Comparison of ENCODE assay signal across 21 mouse cellular contexts in genomic region chr10:111715172-111715571, GRCm38 (mm10).
DNase-seq lines count a peak whose midpoint lies in the region; ATAC-seq and TF ChIP-seq lines count a peak whose summit lies in the region.
"Had no signal": no experiment of that assay in that cellular context is flagged by ENCODE, and none has a peak within 500 bp of the region (broad histone marks: within the 10 kb centered on the region; RNA-seq: fewer than 3 reads in every experiment).

No protein-coding gene starts in this region.

- WGBS in lung, embryonic 14.5 days = 28% methylated on average over 6 of the region's 6 CpGs
- 39% methylated on average over 6 of the region's 6 CpGs for WGBS in intestine, embryonic 16.5 days
- WGBS in stomach, postnatal 0 days = 42% methylated on average over 6 of the region's 6 CpGs

- no peak for TF ChIP-seq EP300 in stomach, postnatal 0 days (optimal IDR thresholded peaks at IDR 0.05)

- H3K9me3 ChIP-seq in lung, embryonic 14.5 days (ENCODE audit: low read depth, low read length) = no peaks in the 10 kb centered on the region
- no peaks in the 10 kb centered on the region for H3K9me3 ChIP-seq in intestine, embryonic 16.5 days (ENCODE audit: control insufficient read depth, low read length)
- no peaks in the 10 kb centered on the region for H3K9me3 ChIP-seq in stomach, postnatal 0 days (ENCODE audit: control insufficient read depth, low read length)
- H3K9me3 ChIP-seq: forebrain, embryonic 12.5 days; heart, embryonic 15.5 days; hindbrain, embryonic 15.5 days had no signal

- H3K9ac ChIP-seq in lung, embryonic 14.5 days = no peak overlapping the region
- H3K9ac ChIP-seq in intestine, embryonic 16.5 days (ENCODE audit: low read depth, low read length) = no peak overlapping the region
- H3K9ac ChIP-seq in stomach, postnatal 0 days (ENCODE audit: low read length) = no peak overlapping the region
- H3K9ac ChIP-seq: embryonic facial prominence, embryonic 13.5 days; forebrain, embryonic 12.5 days; heart, embryonic 15.5 days; hindbrain, embryonic 15.5 days had no signal

- no peak for TF ChIP-seq CTCF in lung, embryonic 14.5 days (IDR thresholded peaks at IDR 0.05; ENCODE audit: low read depth)
- TF ChIP-seq CTCF in stomach, postnatal 0 days (IDR thresholded peaks at IDR 0.05; ENCODE audit: low read depth) = no peak

- no peaks in the 10 kb centered on the region for H3K4me1 ChIP-seq in lung, embryonic 14.5 days (ENCODE audit: insufficient read depth)
- H3K4me1 ChIP-seq in intestine, embryonic 16.5 days (ENCODE audit: control insufficient read depth, insufficient read depth, low read length) = no peaks in the 10 kb centered on the region
- H3K4me1 ChIP-seq in stomach, postnatal 0 days (replicated peaks; ENCODE audit: control insufficient read depth, insufficient read depth) = 0 out of 2 replicates have a peak, but pooled peaks cover 2% of the 10 kb centered on the region
- H3K4me1 ChIP-seq: forebrain, embryonic 12.5 days; hindbrain, embryonic 15.5 days had no signal

- H3K36me3 ChIP-seq in lung, embryonic 14.5 days (ENCODE audit: insufficient read depth) = no peaks in the 10 kb centered on the region
- no peaks in the 10 kb centered on the region for H3K36me3 ChIP-seq in intestine, embryonic 16.5 days (ENCODE audit: control insufficient read depth, insufficient read depth, low read length)
- H3K36me3 ChIP-seq in stomach, postnatal 0 days (ENCODE audit: control insufficient read depth, insufficient read depth, low read length) = no peaks in the 10 kb centered on the region
- H3K36me3 ChIP-seq: embryonic facial prominence, embryonic 13.5 days; forebrain, embryonic 12.5 days; heart, embryonic 15.5 days; hindbrain, embryonic 15.5 days had no signal

- peak; percentile 50 for DNase-seq in lung, embryonic 14.5 days
- DNase-seq in lung, postnatal 4 days = no peak
- peak; percentile 9 for DNase-seq in induced T-regulatory cell, adult 2 months (ENCODE audit: low read depth)
- DNase-seq in stomach, postnatal 0 days (ENCODE audit: low spot score) = peak; percentile 34
- DNase-seq in right cerebral cortex, postnatal 14 days = no peak
- DNase-seq in heart, postnatal 4 days = no peak
- DNase-seq: adrenal gland, postnatal 14 days; cerebellum, adult 11-12 months; cerebellum, adult 9-10 months; cerebellum, postnatal 36 days; gastrocnemius, postnatal 10 days; heart, adult 2 months had no signal

- H3K4me3 ChIP-seq in lung, embryonic 14.5 days (ENCODE audit: low read depth, low read length) = no peak overlapping the region
- no peak overlapping the region for H3K4me3 ChIP-seq in intestine, embryonic 16.5 days (ENCODE audit: low read length)
- no peak overlapping the region for H3K4me3 ChIP-seq in stomach, postnatal 0 days (ENCODE audit: low read depth, low read length)
- H3K4me3 ChIP-seq: embryonic facial prominence, embryonic 13.5 days; forebrain, embryonic 12.5 days; heart, adult 2 months; heart, embryonic 15.5 days; hindbrain, embryonic 15.5 days had no signal

- ATAC-seq in lung, embryonic 14.5 days (ENCODE audit: insufficient read depth) = no peak
- peak; percentile 16; the same call in 1 of the 2 replicates for ATAC-seq in intestine, embryonic 16.5 days
- peak; percentile 87 for ATAC-seq in stomach, postnatal 0 days (ENCODE audit: low FRiP score, low TSS enrichment)
- ATAC-seq: activated CD4-positive, CD25-positive, alpha-beta regulatory T cell, adult 4 months; forebrain, embryonic 16.5 days; Patski had no signal

- H3K27ac ChIP-seq in lung, embryonic 14.5 days (ENCODE audit: low read depth) = no peak overlapping the region
- no peak overlapping the region for H3K27ac ChIP-seq in intestine, embryonic 16.5 days (ENCODE audit: low read length)
- H3K27ac ChIP-seq in stomach, postnatal 0 days (replicated peaks) = peak overlapping the region; percentile 14; the same call in 1 of the 2 replicates
- H3K27ac ChIP-seq: embryonic facial prominence, embryonic 13.5 days; forebrain, embryonic 12.5 days; heart, adult 2 months; heart, embryonic 15.5 days; hindbrain, embryonic 15.5 days had no signal

- H3K27me3 ChIP-seq in lung, embryonic 14.5 days (ENCODE audit: insufficient read depth, low read length) = no peaks in the 10 kb centered on the region
- H3K27me3 ChIP-seq in intestine, embryonic 16.5 days (replicated peaks; ENCODE audit: control insufficient read depth, insufficient read depth, low read length) = no peaks in the 10 kb centered on the region
- H3K27me3 ChIP-seq in stomach, postnatal 0 days (ENCODE audit: control insufficient read depth, insufficient read depth, low read length) = no peaks in the 10 kb centered on the region
- H3K27me3 ChIP-seq: embryonic facial prominence, embryonic 13.5 days; forebrain, embryonic 12.5 days; heart, embryonic 15.5 days; hindbrain, embryonic 15.5 days; Patski had no signal

- H3K4me2 ChIP-seq in lung, embryonic 14.5 days = no peak overlapping the region
- H3K4me2 ChIP-seq in intestine, embryonic 16.5 days (ENCODE audit: low read depth, low read length) = no peak overlapping the region
- no peak overlapping the region for H3K4me2 ChIP-seq in stomach, postnatal 0 days (replicated peaks; ENCODE audit: low read depth)
- H3K4me2 ChIP-seq: embryonic facial prominence, embryonic 13.5 days; forebrain, embryonic 12.5 days; heart, embryonic 11.5 days; heart, embryonic 15.5 days; hindbrain, embryonic 15.5 days had no signal

Comparison
In these comparisons a context has a peak if more than half of its experiments do, and no peak if none do; other contexts are left out.
1. DNase-seq: peak in lung, embryonic 14.5 days (single experiment), induced T-regulatory cell, adult 2 months (single experiment) and stomach, postnatal 0 days (single experiment); none in lung, postnatal 4 days (0 of 2), right cerebral cortex, postnatal 14 days (single experiment) and heart, postnatal 4 days (single experiment).